Mouse (Mus musculus): ENCODE data around the gene Pik3cb.

Gene Pik3cb

GRCm38 (mm10) chr9:99009069-99009897, 131.1 kb downstream of the Pik3cb start:
- no peak for DNase-seq (ENCODE audit: low spot score in 2 of 2)

DNA sequence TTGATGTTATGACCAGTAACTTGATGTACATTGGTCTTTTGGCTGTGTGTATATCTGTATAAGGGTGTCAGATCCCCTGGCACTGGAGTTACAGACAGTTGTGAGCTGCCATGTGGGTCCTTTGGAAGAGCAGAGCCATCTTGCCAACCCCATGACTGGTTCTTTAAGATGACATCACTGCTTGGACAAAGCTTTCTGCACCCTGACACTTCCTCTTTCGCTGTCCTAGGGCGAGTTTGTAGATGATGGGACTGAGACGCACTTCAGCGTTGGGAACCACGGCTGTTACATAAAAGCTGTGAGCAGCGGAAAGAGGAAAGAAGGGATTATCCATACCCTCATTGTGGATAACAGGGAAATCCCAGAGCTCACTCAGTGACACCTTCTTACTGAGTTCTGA, 139.1 kb downstream of the Pik3cb start:
- DNase-seq (ENCODE audit: low spot score in 2 of 2): no peak

- DNase-seq (ENCODE audit: low spot score in 2 of 2): peak in 1 of 2 experiments; percentile 9
Observed at GRCm38 (mm10) chr9:98999881-99000339, 140.5 kb downstream of the Pik3cb start.

- no peak for DNase-seq (ENCODE audit: low spot score in 2 of 2)
Observed at GRCm38 (mm10) chr9:98994103-98994502, 146.3 kb downstream of the Pik3cb start.

GRCm38 (mm10) chr9:98987131-98987530, 153.3 kb downstream of the Pik3cb start:
- no peak for DNase-seq (ENCODE audit: low spot score in 2 of 2)
